Mouse (Mus musculus): ENCODE measurements around the gene Mylk4. TPM values are rescaled to one million over a fixed set of nuclear protein-coding genes. Genes with fewer than 3 reads are reported as not detected.

The Mylk4 gene
- 0.76 and 1.1 TPM in 2 replicates for polyA plus RNA-seq (2015; fragmentation: Nextera tagmentation; extraction: Ambion mirVana)

DNA sequence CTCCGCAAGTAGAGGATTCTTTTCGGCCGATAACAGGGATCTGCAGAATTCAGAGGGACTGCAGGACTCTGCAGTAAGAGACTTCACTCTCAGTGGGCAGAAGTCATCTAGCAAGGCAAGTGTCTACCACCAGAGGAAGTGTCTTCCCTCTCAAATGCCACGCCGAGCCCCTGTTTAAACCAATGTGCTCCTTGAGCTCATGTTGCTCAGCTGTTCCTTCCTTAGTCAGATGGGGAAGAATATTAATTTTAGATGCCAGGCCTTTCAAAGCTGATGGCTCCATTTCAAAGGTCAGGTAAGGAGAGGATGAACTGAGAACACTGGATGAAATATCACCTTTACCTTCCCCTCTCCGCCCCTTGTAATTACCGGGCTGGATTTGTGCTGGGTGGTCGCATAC lies at the start of gene Mylk4:
Gene Mylk4 (minus strand): TSS at position 139 of the 400 bp plus-strand sequence.
- ATAC-seq (replicated peaks; ENCODE audit: insufficient number of reproducible peaks, insufficient read depth, low FRiP score, low read depth) = no peak
- H3K4me2 ChIP-seq = no peak within 1 kb of the TSS
- H3K4me1 ChIP-seq (replicated peaks) = no peaks in the 10 kb centered on the region
- no peaks in the 10 kb centered on the region for H3K9me3 ChIP-seq (replicated peaks)
- 73% methylated on average over 8 of the region's 8 CpGs for WGBS
- H3K27ac ChIP-seq = no peak within 1 kb of the TSS
- no peak within 1 kb of the TSS for H3K9ac ChIP-seq
- no peak within 1 kb of the TSS for H3K4me3 ChIP-seq
- H3K27me3 ChIP-seq = no peaks in the 10 kb centered on the region
- no peaks in the 10 kb centered on the region for H3K36me3 ChIP-seq

GRCm38 (mm10) chr13:32833237-32833636 lies 49.5 kb upstream of the Mylk4 start:
- no peaks in the 10 kb centered on the region for H3K4me1 ChIP-seq (replicated peaks)
- no peaks in the 10 kb centered on the region for H3K9me3 ChIP-seq (replicated peaks)
- WGBS = 58% methylated on average over 6 of the region's 6 CpGs
- H3K4me2 ChIP-seq = no peak overlapping the region
- no peak overlapping the region for H3K4me3 ChIP-seq
- no peak overlapping the region for H3K27ac ChIP-seq
- no peak overlapping the region for H3K9ac ChIP-seq
- no peaks in the 10 kb centered on the region for H3K27me3 ChIP-seq
- H3K36me3 ChIP-seq = no peaks in the 10 kb centered on the region
- no peak for ATAC-seq (replicated peaks; ENCODE audit: insufficient number of reproducible peaks, insufficient read depth, low FRiP score, low read depth)

GRCm38 (mm10) chr13:32832776-32833175 lies 49.0 kb upstream of the Mylk4 start:
- 64% methylated on average over 3 of the region's 3 CpGs for WGBS
- no peak overlapping the region for H3K9ac ChIP-seq

DNA sequence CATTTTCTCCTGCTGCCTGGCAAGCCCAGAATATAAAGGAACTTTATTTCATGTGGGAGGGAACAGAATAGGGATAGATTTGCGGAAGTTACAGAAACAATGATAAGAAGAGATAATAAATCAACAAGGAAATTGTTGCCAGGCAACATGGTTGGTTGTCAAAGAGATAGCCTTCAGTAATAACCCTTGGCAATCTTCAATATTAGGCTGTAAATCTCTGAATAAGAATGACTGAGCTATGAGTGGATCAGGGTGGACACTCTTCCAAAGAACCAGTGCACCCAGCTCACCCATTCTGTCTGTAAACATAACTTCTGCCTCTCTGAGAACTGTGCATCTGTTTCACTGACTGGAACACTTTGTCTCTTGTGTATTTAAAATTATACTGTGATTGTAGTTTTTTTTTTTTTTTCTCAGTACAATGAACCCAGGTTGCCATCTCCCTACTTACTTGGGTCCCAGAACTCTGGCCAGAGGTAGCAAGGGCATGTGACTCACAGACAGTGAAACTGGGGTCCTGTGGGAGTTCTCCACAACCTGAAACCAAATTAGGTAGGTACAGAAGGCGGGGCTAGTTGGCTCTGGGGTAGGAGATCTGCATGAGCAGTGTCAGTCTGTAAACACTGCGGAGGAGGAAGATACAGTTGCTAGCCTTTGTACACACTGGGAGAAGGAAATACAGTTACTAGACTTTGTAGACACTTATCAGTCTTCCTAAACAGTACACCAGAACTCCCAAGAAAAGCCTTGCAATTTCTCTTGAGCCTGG lies 47.9 kb upstream of the Mylk4 start:
- Histone ChIP-seq H3K36me3 (no peaks in the 10 kb centered on the region), H3K9me3 (replicated peaks) (no peaks in the 10 kb centered on the region), H3K27me3 (no peaks in the 10 kb centered on the region), H3K4me3 (no peak overlapping the region), H3K9ac (no peak overlapping the region), H3K4me2 (no peak overlapping the region), H3K4me1 (replicated peaks) (no peaks in the 10 kb centered on the region), H3K27ac (no peak overlapping the region)
- no peak for ATAC-seq (replicated peaks; ENCODE audit: insufficient number of reproducible peaks, insufficient read depth, low FRiP score, low read depth)
- WGBS = 70% methylated on average over 3 of the region's 3 CpGs

More at GRCm38 (mm10) chr13:32832776-32833175, 49.0 kb upstream of the Mylk4 start:
- Histone ChIP-seq H3K4me2 (no peak overlapping the region), H3K4me3 (no peak overlapping the region), H3K9me3 (replicated peaks) (no peaks in the 10 kb centered on the region), H3K36me3 (no peaks in the 10 kb centered on the region), H3K27ac (no peak overlapping the region), H3K27me3 (no peaks in the 10 kb centered on the region), H3K4me1 (replicated peaks) (no peaks in the 10 kb centered on the region)
- no peak for ATAC-seq (replicated peaks; ENCODE audit: insufficient number of reproducible peaks, insufficient read depth, low FRiP score, low read depth)

DNA sequence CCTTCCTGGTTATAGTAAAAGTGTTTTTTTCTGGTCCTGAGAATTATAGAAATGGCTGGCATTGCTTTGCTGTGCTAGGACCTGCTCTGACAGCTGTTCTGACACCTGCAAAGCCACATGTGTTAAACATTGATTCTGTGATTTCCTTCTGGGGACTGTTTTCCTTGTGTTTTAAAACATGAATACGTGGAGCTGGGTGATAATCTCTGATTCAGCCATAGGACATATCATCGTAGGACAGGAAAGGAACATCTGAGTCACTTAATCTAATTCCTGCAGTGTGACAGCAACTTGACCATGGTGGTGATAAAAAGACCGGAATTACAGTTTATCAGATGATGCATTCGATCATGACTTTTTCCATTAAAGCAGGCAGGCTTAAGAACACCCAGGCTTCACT lies 45.1 kb upstream of the Mylk4 start:
- WGBS = 54% methylated on average over 4 of the region's 4 CpGs

DNA sequence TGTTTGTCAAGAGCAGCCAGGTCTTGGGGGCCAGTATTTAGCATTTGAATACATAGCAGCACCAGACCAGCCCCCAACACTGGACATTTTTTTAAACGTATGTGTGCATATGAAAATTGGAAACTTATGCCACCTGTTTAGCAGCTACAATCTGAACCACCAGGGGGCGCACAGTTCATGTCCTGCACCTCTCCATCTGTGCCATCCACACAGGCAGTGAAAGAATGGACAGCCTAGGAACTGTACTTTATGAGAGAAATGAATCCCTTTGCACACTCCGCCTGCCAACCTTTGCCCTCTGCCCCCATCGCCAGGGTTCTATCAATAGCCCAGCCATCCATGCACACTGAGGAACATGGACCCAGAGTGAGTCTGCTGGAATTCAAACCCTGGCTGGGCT lies 44.2 kb upstream of the Mylk4 start:
- H3K9ac ChIP-seq = no peak overlapping the region
- ATAC-seq (replicated peaks; ENCODE audit: insufficient number of reproducible peaks, insufficient read depth, low FRiP score, low read depth) = no peak
- no peak overlapping the region for H3K27ac ChIP-seq
- no peak overlapping the region for H3K4me2 ChIP-seq
- no peaks in the 10 kb centered on the region for H3K9me3 ChIP-seq (replicated peaks)
- H3K36me3 ChIP-seq = no peaks in the 10 kb centered on the region; the same call in 1 of the 2 replicates
- no peaks in the 10 kb centered on the region for H3K27me3 ChIP-seq
- 66% methylated on average over 4 of the region's 4 CpGs for WGBS
- no peak overlapping the region for H3K4me3 ChIP-seq
- no peaks in the 10 kb centered on the region for H3K4me1 ChIP-seq (replicated peaks)

More for the DNA sequence above, 45.1 kb upstream of the Mylk4 start:
- Histone ChIP-seq H3K9ac (no peak overlapping the region), H3K9me3 (replicated peaks) (no peaks in the 10 kb centered on the region), H3K4me2 (no peak overlapping the region), H3K4me3 (no peak overlapping the region), H3K27me3 (no peaks in the 10 kb centered on the region), H3K36me3 (no peaks in the 10 kb centered on the region), H3K4me1 (replicated peaks) (no peaks in the 10 kb centered on the region), H3K27ac (no peak overlapping the region)
- ATAC-seq (replicated peaks; ENCODE audit: insufficient number of reproducible peaks, insufficient read depth, low FRiP score, low read depth) = no peak

- ATAC-seq (replicated peaks; ENCODE audit: insufficient number of reproducible peaks, insufficient read depth, low FRiP score, low read depth) = no peak
- Histone ChIP-seq H3K4me1 (replicated peaks) (no peaks in the 10 kb centered on the region), H3K9me3 (replicated peaks) (no peaks in the 10 kb centered on the region), H3K36me3 (no peaks in the 10 kb centered on the region; the same call in 1 of the 2 replicates), H3K4me2 (no peak overlapping the region), H3K4me3 (no peak overlapping the region), H3K27ac (no peak overlapping the region), H3K27me3 (no peaks in the 10 kb centered on the region), H3K9ac (no peak overlapping the region)
- 71% methylated on average over 3 of the region's 3 CpGs for WGBS
Observed at GRCm38 (mm10) chr13:32827111-32827822, 43.5 kb upstream of the Mylk4 start.

GRCm38 (mm10) chr13:32825546-32825945 lies 41.8 kb upstream of the Mylk4 start:
- Histone ChIP-seq H3K4me1 (replicated peaks) (no peaks in the 10 kb centered on the region), H3K36me3 (peaks cover 14% of the 10 kb centered on the region), H3K27ac (no peak overlapping the region), H3K27me3 (no peaks in the 10 kb centered on the region), H3K9ac (no peak overlapping the region), H3K4me2 (no peak overlapping the region), H3K4me3 (no peak overlapping the region), H3K9me3 (replicated peaks) (no peaks in the 10 kb centered on the region)
- ATAC-seq (replicated peaks; ENCODE audit: insufficient number of reproducible peaks, insufficient read depth, low FRiP score, low read depth) = no peak
- 90% methylated on average over 8 of the region's 8 CpGs for WGBS

GRCm38 (mm10) chr13:32824377-32825330 lies 40.9 kb upstream of the Mylk4 start:
- no peak overlapping the region for H3K27ac ChIP-seq
- no peak overlapping the region for H3K4me2 ChIP-seq
- WGBS = 76% methylated on average over 6 of the region's 6 CpGs

GRCm38 (mm10) chr13:32823126-32823525 lies 39.4 kb upstream of the Mylk4 start:
- ATAC-seq (replicated peaks; ENCODE audit: insufficient number of reproducible peaks, insufficient read depth, low FRiP score, low read depth) = no peak
- H3K9me3 ChIP-seq (replicated peaks) = no peaks in the 10 kb centered on the region
- no peaks in the 10 kb centered on the region for H3K4me1 ChIP-seq (replicated peaks)
- peaks cover 34% of the 10 kb centered on the region for H3K36me3 ChIP-seq
- H3K4me2 ChIP-seq = no peak overlapping the region
- no peak overlapping the region for H3K9ac ChIP-seq
- no peak overlapping the region for H3K4me3 ChIP-seq
- WGBS = 72% methylated on average over 6 of the region's 6 CpGs
- no peaks in the 10 kb centered on the region for H3K27me3 ChIP-seq
- H3K27ac ChIP-seq = no peak overlapping the region

More at GRCm38 (mm10) chr13:32824377-32825330, 40.9 kb upstream of the Mylk4 start:
- H3K9ac ChIP-seq = no peak overlapping the region
- H3K9me3 ChIP-seq (replicated peaks) = no peaks in the 10 kb centered on the region
- no peaks in the 10 kb centered on the region for H3K27me3 ChIP-seq
- no peak for ATAC-seq (replicated peaks; ENCODE audit: insufficient number of reproducible peaks, insufficient read depth, low FRiP score, low read depth)
- H3K36me3 ChIP-seq = peaks cover 23% of the 10 kb centered on the region
- H3K4me3 ChIP-seq = no peak overlapping the region
- H3K4me1 ChIP-seq (replicated peaks) = no peaks in the 10 kb centered on the region

- Histone ChIP-seq H3K27me3 (no peaks in the 10 kb centered on the region), H3K27ac (no peak overlapping the region), H3K36me3 (peaks cover 46% of the 10 kb centered on the region), H3K4me3 (no peak overlapping the region), H3K4me2 (no peak overlapping the region), H3K4me1 (replicated peaks) (no peaks in the 10 kb centered on the region), H3K9me3 (replicated peaks) (no peaks in the 10 kb centered on the region), H3K9ac (no peak overlapping the region)
- WGBS = 96% methylated on average over 4 of the region's 4 CpGs
- ATAC-seq (replicated peaks; ENCODE audit: insufficient number of reproducible peaks, insufficient read depth, low FRiP score, low read depth) = no peak
Observed at GRCm38 (mm10) chr13:32821671-32822070, 37.9 kb upstream of the Mylk4 start.

Measured in heart, embryonic 15.5 days (tissue).